Mouse (Mus musculus): ENCODE measurements around the gene Gm1123. TPM values are rescaled to one million over a fixed set of nuclear protein-coding genes. Genes with fewer than 3 reads are reported as not detected.
A peak's percentile ranks its signal among the peaks of the same experiment; 100 is the strongest.

The Gm1123 gene
- polyA plus RNA-seq, 1 experiment from 2014 or later, result 0.07 TPM

- DNase-seq (ENCODE audit: low spot score) (no peak), ATAC-seq (ENCODE audit: low FRiP score, low TSS enrichment) (no peak)
- WGBS, result 86% methylated on average over 5 of the region's 5 CpGs
- H3K4me1 ChIP-seq (replicated peaks; ENCODE audit: control insufficient read depth, insufficient read depth), result no peaks in the 10 kb centered on the region
- H3K36me3 ChIP-seq (ENCODE audit: control insufficient read depth, insufficient read depth, low read length), result no peaks in the 10 kb centered on the region; the same call in 1 of the 2 replicates
- TF ChIP-seq EP300 (optimal IDR thresholded peaks at IDR 0.05), result no peak
- TF ChIP-seq CTCF (IDR thresholded peaks at IDR 0.05; ENCODE audit: low read depth), result no peak
- H3K9ac ChIP-seq (ENCODE audit: low read length), result no peak overlapping the region
- H3K4me3 ChIP-seq (ENCODE audit: low read depth, low read length), result no peak overlapping the region
- no peak overlapping the region for H3K4me2 ChIP-seq (replicated peaks; ENCODE audit: low read depth)
- no peaks in the 10 kb centered on the region for H3K27me3 ChIP-seq (ENCODE audit: control insufficient read depth, insufficient read depth, low read length)
- H3K27ac ChIP-seq (replicated peaks), result no peak overlapping the region
- no peaks in the 10 kb centered on the region for H3K9me3 ChIP-seq (ENCODE audit: control insufficient read depth, low read length)
These were observed 29.8 kb upstream of the Gm1123 start for GRCm38 (mm10) chr9:99065311-99065710.

DNA sequence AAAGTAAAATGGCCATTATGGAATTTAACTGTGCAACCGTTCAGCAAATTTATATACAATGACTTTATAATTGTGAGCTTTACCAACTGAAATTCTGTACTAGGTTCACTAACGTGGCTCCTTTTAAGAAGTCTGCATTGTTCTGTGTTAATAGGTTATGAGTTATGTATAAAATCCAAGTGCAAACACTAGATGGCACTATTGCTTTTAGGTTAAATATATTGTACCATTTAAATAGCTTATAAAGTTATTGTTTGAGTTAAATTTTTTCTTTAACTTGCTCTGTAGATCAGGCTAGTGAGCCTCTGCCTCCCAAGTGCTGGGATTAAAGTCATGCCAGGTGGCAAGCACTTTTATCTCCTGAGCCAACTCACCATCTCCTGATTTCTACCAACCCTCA is 28.7 kb upstream of the Gm1123 start:
- Histone ChIP-seq H3K4me1 (replicated peaks; ENCODE audit: control insufficient read depth, insufficient read depth) (no peaks in the 10 kb centered on the region), H3K9ac (ENCODE audit: low read length) (no peak overlapping the region), H3K4me2 (replicated peaks; ENCODE audit: low read depth) (no peak overlapping the region), H3K27me3 (ENCODE audit: control insufficient read depth, insufficient read depth, low read length) (no peaks in the 10 kb centered on the region), H3K36me3 (ENCODE audit: control insufficient read depth, insufficient read depth, low read length) (no peaks in the 10 kb centered on the region), H3K27ac (replicated peaks) (no peak overlapping the region), H3K9me3 (ENCODE audit: control insufficient read depth, low read length) (no peaks in the 10 kb centered on the region), H3K4me3 (ENCODE audit: low read depth, low read length) (no peak overlapping the region)
- 37% methylated on average over 2 of the region's 2 CpGs for WGBS
- DNase-seq (ENCODE audit: low spot score) (no peak), ATAC-seq (ENCODE audit: low FRiP score, low TSS enrichment) (no peak)
- TF ChIP-seq EP300 (optimal IDR thresholded peaks at IDR 0.05), result no peak
- peak; percentile 67 for TF ChIP-seq CTCF (IDR thresholded peaks at IDR 0.05; ENCODE audit: low read depth)

DNA sequence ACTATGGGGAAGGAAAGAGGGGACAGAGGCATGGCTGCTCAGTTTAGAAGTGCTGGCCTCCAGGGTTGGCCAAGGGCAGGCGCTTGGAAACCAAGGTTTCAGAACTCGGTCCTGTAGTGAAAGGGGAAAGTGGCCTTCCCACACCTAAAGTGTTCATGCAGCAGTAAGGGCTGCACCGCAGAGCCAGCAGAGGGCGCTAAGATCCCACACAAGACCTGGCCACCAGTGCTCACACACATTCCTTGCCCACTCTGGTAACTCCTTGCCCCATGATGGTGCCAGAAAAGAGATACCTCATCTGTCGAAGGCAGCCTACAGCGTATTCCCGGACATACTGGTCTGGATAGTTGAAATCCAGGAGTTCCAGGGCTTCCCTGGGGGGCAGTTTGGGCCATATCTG is 27.0 kb upstream of the Gm1123 start:
- Histone ChIP-seq H3K27me3 (ENCODE audit: control insufficient read depth, insufficient read depth, low read length) (no peaks in the 10 kb centered on the region), H3K4me3 (ENCODE audit: low read depth, low read length) (no peak overlapping the region), H3K9me3 (ENCODE audit: control insufficient read depth, low read length) (no peaks in the 10 kb centered on the region), H3K36me3 (ENCODE audit: control insufficient read depth, insufficient read depth, low read length) (no peaks in the 10 kb centered on the region), H3K9ac (ENCODE audit: low read length) (no peak overlapping the region), H3K27ac (replicated peaks) (no peak overlapping the region), H3K4me1 (replicated peaks; ENCODE audit: control insufficient read depth, insufficient read depth) (no peaks in the 10 kb centered on the region), H3K4me2 (replicated peaks; ENCODE audit: low read depth) (no peak overlapping the region)
- peak; percentile 83 for DNase-seq (ENCODE audit: low spot score)
- no peak for TF ChIP-seq EP300 (optimal IDR thresholded peaks at IDR 0.05)
- TF ChIP-seq CTCF (IDR thresholded peaks at IDR 0.05; ENCODE audit: low read depth), result peak; percentile 94
- 0 out of 2 replicates have a peak, but pooled peaks have one; percentile 74 for ATAC-seq (ENCODE audit: low FRiP score, low TSS enrichment)
- 35% methylated on average over 7 of the region's 7 CpGs for WGBS

DNA sequence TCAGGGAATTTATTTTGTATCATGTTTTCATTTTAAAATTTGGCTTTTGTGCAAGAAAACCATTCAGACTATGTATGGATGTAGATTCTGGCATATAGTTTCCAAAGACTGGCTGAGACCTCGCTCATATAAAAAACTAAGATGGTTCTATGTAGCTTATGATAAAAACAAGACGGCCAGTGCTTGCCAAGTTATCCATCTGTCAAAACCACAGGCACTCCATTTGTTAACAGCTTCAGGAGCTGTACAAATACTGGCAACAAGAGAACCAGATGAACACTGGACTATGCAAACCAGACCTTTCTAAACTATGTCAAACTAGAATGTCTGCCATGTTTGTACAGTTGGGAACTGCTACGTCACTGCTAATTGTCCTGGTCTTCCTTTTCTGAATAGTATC is 22.2 kb upstream of the Gm1123 start:
- DNase-seq (ENCODE audit: low spot score) (no peak), ATAC-seq (ENCODE audit: low FRiP score, low TSS enrichment) (no peak)
- Histone ChIP-seq H3K9me3 (ENCODE audit: control insufficient read depth, low read length) (no peaks in the 10 kb centered on the region), H3K4me1 (replicated peaks; ENCODE audit: control insufficient read depth, insufficient read depth) (no peaks in the 10 kb centered on the region), H3K27ac (replicated peaks) (no peak overlapping the region), H3K27me3 (ENCODE audit: control insufficient read depth, insufficient read depth, low read length) (no peaks in the 10 kb centered on the region), H3K4me2 (replicated peaks; ENCODE audit: low read depth) (no peak overlapping the region), H3K36me3 (ENCODE audit: control insufficient read depth, insufficient read depth, low read length) (no peaks in the 10 kb centered on the region), H3K9ac (ENCODE audit: low read length) (no peak overlapping the region), H3K4me3 (ENCODE audit: low read depth, low read length) (no peak overlapping the region)
- TF ChIP-seq EP300 (optimal IDR thresholded peaks at IDR 0.05) (no peak), CTCF (IDR thresholded peaks at IDR 0.05; ENCODE audit: low read depth) (no peak)
- WGBS, result 62% methylated on average over 3 of the region's 3 CpGs

- TF ChIP-seq EP300 (optimal IDR thresholded peaks at IDR 0.05) (no peak), CTCF (IDR thresholded peaks at IDR 0.05; ENCODE audit: low read depth) (no peak)
- Histone ChIP-seq H3K9ac (ENCODE audit: low read length) (no peak overlapping the region), H3K4me1 (replicated peaks; ENCODE audit: control insufficient read depth, insufficient read depth) (no peaks in the 10 kb centered on the region), H3K27ac (replicated peaks) (no peak overlapping the region), H3K9me3 (ENCODE audit: control insufficient read depth, low read length) (no peaks in the 10 kb centered on the region), H3K4me2 (replicated peaks; ENCODE audit: low read depth) (no peak overlapping the region), H3K4me3 (ENCODE audit: low read depth, low read length) (no peak overlapping the region), H3K27me3 (ENCODE audit: control insufficient read depth, insufficient read depth, low read length) (no peaks in the 10 kb centered on the region), H3K36me3 (ENCODE audit: control insufficient read depth, insufficient read depth, low read length) (no peaks in the 10 kb centered on the region)
- WGBS, result 66% methylated on average over 6 of the region's 6 CpGs
- ATAC-seq (ENCODE audit: low FRiP score, low TSS enrichment), result no peak
- DNase-seq (ENCODE audit: low spot score), result no peak
These were observed 14.2 kb upstream of the Gm1123 start for GRCm38 (mm10) chr9:99049760-99050159.

DNA sequence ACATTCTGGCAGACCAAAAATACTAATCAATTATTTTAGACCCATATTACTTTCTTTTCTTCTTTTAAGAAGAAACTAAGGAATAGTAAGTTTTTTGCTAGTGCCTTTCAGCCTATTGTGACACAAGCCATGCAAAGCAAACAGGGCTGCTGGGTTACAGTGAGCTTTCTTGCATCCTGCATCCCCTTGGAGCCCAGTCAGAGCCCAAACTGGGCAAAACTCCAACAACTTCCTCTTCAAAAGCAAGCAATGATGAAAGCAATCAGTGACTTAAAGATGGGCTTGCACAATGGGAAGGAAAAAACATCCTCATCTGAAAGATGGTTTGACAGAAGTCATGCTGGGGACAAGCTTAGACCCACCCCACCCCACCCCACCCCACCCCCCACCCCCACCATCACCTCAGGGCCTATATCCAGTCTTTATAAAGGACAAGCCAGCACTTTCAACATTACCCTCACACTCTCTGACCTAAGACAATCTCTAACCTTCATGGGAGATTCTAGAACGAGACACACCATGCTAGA is 13.3 kb upstream of the Gm1123 start:
- ATAC-seq (ENCODE audit: low FRiP score, low TSS enrichment) (no peak), DNase-seq (ENCODE audit: low spot score) (no peak)
- H3K4me1 ChIP-seq (replicated peaks; ENCODE audit: control insufficient read depth, insufficient read depth), result no peaks in the 10 kb centered on the region
- H3K36me3 ChIP-seq (ENCODE audit: control insufficient read depth, insufficient read depth, low read length), result no peaks in the 10 kb centered on the region
- TF ChIP-seq EP300 (optimal IDR thresholded peaks at IDR 0.05) (no peak), CTCF (IDR thresholded peaks at IDR 0.05; ENCODE audit: low read depth) (no peak)
- no peak overlapping the region for H3K4me3 ChIP-seq (ENCODE audit: low read depth, low read length)
- no peaks in the 10 kb centered on the region for H3K27me3 ChIP-seq (ENCODE audit: control insufficient read depth, insufficient read depth, low read length)
- WGBS, result 69% methylated on average over 1 of the region's 1 CpGs
- H3K4me2 ChIP-seq (replicated peaks; ENCODE audit: low read depth), result no peak overlapping the region
- H3K9ac ChIP-seq (ENCODE audit: low read length), result no peak overlapping the region
- no peak overlapping the region for H3K27ac ChIP-seq (replicated peaks)
- H3K9me3 ChIP-seq (ENCODE audit: control insufficient read depth, low read length), result no peaks in the 10 kb centered on the region

Data from stomach, postnatal 0 days (tissue).